Mouse (Mus musculus): ENCODE results near the gene Adat3. TPM values are rescaled to one million over a fixed set of nuclear protein-coding genes. Genes with fewer than 3 reads are reported as not detected.
"Not testable (repeated sequence)": the region's sequence is repeated elsewhere in the genome, so short reads cannot be mapped to it uniquely, and the experiment has no call there.

Gene Adat3
- polyA plus RNA-seq, 1 experiment = 31.6 TPM

DNA sequence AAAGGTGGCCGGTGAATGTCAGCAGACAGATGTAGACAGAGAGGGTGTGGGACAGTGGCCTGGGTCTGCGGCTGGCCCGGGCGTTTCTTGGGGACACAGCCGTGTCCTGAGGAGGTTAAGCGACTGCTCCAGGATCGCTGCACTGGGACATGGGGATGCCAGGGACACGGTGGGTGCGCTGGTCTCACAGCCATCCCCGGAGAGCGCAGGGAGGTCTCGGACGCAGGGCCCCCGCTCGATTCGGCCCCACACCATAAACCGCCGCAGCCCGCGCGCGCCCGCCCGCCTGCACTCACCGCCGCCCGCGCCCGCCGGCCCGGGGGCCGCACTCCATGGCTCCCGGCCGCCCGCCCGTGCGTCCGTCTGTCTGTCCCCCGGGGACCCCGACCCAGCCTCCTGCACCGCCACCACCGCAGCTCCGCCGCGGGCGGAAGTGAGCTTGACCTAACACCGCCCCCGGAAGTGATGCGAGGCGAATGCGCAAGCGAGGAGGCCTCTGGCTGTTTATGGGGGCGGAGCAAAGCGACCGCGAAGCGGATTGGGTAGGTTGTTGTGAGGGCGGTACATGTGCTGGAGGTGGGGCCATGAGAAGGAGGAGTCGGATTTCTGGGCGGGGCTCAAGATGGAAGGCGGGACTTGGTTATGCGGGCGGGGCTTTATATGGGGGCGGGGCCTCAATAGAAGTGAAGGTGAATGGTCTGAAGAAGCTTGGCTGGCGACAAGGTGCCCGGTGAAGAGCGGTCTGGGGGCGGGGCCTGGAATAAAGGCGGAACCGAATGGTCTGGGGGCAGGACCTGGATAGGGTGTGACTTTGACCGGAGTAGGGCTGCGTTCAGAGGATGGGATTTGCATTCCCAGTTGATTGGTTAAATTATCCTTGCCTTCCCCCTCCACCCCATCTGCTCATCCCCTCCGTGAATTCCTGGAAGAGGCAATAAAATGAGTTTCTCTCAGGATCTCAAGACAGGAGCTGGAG is 12.5 kb upstream of the Adat3 start, which contains the start of gene Abhd17a:
Gene Abhd17a (minus strand): TSS at position 463 of the 976 bp plus-strand sequence.
- TF ChIP-seq GATA1 (IDR thresholded peaks at IDR 0.05; ENCODE audit: low read length) = no peak

DNA sequence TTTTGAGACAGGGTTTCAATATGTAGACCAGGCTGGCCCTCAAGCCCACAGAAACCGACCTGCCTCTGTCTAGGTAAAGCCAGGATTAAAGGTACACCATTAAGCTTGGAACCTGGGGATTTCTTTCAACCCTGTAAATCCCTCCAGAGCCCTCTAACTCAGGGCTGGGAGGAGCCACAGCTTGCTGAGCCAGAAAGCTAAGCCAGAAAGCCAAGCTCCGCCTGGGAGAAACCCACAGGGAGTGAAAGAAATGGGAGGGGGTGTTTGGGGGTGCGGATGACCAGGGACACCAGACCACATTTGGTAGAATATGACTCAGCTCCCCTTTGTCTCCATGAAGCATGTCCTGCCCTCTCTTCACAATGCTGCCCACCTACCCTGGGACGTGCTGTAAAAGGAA is 6.4 kb upstream of the Adat3 start:
- no peak for TF ChIP-seq GATA1 (IDR thresholded peaks at IDR 0.05; ENCODE audit: low read length)

DNA sequence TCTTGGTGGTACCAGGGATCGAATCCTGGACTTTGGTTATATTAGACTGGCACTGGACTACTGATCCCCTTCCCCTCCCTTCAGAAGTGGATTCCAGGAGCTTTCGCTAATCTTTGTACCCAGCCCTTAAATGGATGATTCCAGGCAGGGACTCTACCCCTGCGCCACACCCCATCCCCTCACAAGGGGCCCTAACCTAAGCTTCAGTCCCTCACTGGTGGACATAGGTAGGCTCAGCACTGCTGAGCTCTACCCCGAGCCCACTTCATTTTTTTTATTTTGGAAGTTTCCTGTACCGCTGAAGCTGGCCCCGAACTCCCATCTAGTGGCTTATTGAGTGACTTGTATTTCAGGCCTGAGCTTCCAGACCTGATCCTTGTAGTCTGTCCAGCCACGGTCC is 684 bp downstream of the Adat3 start:
- no peak for TF ChIP-seq GATA1 (IDR thresholded peaks at IDR 0.05; ENCODE audit: low read length)

DNA sequence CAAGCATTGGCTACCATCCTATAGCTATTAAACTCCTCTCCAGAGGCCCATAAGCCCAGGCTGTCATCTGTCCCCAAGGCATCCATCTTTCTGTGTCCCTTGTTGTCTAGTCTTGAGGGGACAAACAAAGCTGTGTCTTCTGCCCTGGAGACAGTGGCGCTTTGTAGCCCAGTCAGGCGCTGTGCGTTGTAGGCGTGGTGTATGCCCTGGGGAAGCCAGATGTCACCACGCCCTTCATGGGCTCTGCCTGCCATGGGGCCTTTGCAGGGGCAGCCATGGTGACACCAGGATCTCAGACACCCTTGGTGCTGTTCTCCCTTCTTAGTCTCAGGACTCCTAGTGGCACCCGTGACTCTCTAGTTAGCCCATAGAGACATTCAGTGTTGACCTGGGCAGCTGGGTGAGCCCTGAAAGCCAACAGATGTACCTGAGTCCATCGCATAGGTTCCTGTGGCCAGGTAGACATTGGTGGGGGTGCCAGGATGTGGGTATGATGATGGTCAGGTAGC is 1.4 kb downstream of the Adat3 start:
- TF ChIP-seq GATA1 (IDR thresholded peaks at IDR 0.05; ENCODE audit: low read length) = no peak

DNA sequence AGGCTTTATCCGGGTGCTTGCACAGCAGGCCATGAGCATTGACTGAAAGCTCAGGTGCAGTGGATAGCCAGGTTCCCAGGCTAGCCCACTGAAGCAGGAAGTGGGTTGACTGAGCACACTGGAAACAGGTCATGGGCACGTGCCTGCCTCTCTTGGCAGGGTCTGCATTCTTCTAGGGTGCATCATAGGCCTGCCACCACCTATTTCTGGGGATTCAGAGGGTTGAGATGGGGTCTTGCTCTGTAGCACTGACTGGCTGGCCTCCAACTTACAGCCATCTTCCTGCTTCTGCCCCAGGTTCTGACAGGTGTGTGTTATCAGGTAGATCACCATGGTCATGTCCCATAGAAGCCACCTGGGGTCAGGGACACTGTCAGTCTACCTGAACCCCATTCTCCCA is 2.3 kb downstream of the Adat3 start:
- no peak for TF ChIP-seq GATA1 (IDR thresholded peaks at IDR 0.05; ENCODE audit: low read length)

DNA sequence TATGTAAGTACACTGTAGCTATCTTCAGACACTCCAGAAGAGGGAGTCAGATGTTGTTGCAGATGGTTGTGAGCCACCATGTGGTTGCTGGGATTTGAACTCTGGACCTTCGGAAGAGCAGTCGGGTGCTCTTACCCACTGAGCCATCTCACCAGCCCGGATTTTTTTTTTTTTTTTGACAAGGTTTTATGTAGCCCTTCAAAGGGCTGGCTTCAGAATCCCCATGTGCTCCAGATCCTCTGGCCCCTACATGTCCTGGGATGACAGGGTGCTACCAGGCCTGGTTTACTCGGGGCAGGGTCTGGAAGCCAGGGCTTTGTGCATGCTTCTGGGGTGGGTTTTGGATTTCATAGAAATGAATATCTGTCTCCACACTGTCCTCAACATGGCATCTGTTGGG is 3.0 kb downstream of the Adat3 start, which contains the start of gene Gm49322:
Gene Gm49322 (plus strand): TSS at position 301 of the 400 bp plus-strand sequence.
- not testable (repeated sequence) for TF ChIP-seq GATA1 (IDR thresholded peaks at IDR 0.05; ENCODE audit: low read length)

DNA sequence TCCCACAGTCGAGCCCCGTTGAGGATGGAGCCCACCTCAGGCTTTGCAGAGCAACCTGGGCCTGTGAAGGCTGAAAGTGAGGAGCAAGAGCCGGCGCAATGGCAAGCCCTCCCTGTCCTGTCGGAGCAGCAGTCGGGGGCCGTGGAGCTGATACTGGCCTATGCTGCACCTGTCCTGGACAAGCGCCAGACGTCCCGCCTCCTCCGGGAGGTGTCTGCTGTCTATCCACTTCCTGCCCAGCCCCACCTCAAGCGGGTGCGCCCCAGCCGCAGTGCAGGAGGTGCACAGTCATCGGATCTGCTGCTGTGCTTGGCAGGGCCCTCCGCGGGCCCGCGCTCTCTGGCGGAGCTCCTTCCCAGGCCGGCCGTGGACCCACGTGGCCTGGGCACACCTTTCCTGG is 3.6 kb downstream of the Adat3 start:
- TF ChIP-seq GATA1 (IDR thresholded peaks at IDR 0.05; ENCODE audit: low read length) = no peak

DNA sequence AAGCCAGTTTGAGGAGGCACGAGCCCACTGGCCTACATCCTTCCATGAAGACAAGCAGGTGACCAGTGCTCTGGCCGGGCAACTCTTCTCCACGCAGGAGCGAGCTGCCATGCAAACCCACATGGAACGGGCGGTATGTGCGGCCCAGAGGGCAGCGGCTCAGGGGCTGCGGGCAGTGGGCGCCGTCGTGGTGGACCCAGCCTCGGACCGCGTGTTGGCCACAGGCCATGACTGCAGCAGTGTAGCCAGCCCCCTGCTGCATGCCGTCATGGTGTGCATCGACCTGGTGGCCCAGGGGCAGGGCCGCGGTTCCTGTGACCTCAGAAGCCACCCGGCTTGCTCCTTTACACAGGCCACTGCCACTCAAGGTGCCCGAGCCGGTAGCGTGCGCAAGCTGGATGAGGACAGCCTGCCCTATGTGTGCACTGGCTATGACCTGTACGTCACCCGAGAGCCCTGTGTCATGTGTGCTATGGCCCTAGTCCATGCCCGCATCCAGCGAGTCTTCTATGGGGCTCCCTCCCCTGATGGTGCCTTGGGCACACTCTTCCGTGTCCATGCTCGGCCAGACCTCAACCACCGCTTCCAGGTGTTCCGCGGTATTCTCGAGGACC is 4.2 kb downstream of the Adat3 start:
- TF ChIP-seq GATA1 (IDR thresholded peaks at IDR 0.05; ENCODE audit: low read length) = no peak

DNA sequence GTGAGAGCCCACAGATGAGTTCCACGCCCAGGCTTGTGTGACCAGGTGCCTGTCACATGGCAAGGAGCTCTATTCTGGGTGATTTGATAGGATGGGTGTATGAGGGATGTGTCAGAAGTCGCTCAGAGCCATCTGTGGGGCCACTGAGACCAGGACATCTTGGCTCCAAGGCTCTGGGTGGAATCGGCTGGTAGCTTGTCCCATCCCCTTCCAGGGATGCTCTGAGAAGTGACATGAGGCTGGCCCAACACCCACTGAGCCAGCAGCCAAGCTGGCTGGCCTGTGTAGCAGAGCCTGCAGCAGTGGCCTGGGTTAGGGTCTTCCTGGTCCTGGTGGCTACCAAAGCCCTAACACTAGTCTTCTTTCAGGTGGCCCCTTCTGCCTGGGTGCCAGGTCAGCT is 5.8 kb downstream of the Adat3 start:
- no peak for TF ChIP-seq GATA1 (IDR thresholded peaks at IDR 0.05; ENCODE audit: low read length)

DNA sequence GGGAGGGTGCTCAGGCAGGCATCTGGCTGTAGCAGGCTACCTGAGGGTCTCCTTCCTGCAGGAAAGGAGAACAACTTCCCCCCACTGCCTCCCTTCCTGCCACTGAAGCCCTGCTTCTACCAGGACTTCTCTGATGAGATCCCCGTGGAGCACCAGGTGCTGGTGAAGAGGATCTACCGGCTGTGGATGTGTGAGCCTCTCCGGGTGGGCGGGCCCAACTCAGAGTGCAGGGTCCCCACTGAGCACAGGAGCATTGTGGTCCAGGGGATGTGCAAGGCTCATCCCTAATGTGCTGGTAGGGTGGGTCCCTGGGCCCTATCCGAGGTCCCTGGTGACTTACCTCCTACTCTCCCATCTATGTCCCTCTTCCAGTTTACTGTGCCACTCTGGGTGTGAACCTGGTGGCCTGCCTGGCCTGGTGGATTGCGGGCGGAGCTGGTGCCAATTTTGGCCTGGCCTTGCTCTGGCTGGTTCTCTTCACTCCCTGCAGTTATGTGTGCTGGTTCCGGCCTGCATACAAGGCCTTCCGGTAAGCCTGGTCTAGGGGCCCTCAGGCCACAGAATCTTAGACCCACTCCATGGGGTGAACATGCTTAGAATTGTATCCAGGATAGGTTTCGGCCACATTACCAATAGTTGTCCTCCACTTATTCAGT is 6.7 kb downstream of the Adat3 start:
- TF ChIP-seq GATA1 (IDR thresholded peaks at IDR 0.05; ENCODE audit: low read length) = no peak

DNA sequence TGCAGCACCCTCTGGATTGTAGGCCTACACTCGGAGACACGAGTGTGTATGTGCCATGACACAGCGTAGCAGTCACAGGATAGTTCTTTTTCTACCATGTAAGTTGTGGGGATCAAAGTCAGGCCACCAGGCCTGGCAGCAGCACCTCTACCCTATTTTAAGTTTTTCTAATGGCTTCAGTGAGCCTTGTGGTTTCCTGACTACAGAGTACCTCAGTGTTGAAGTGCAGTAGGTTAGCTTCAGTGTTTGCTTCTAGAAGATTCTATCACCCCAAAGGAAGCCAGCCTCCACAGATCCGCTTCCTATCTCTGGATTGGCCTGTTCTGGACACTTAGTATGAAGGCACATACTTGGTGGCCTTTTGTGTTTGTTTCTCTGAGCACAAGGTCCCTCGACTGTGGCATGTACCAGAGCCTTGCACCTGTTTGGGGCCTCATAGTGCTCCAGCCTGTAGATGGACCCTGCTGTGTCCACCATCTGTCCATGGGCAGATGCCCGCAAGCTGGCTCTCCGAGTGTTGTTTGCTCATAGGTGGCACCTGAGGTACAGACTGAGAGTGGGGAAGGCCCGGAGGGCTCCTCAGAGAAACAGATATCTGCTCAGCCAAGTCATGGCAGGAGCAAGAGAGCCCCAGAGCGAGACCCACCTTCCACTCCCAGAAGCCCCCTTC is 7.6 kb downstream of the Adat3 start:
- no peak for TF ChIP-seq GATA1 (IDR thresholded peaks at IDR 0.05; ENCODE audit: low read length)

DNA sequence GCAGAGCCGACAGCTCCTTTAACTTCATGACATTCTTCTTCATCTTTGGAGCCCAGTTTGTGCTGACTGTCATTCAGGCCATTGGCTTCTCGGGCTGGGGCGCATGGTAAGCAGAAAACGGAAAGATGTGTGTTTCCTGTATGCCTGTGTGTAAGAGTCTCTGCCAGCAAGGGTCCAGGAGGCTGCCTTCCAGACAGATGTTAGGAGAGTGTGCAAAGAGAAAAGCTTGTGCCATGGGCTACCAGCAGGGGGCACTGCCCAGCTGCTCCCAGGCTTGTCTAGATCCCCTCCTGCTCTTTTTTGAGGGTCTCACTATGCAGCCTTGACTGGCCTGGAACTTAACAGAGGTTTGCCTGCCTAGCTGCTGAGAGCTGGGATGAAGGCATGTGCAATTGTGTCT is 8.3 kb downstream of the Adat3 start:
- TF ChIP-seq GATA1 (IDR thresholded peaks at IDR 0.05; ENCODE audit: low read length) = no peak

DNA sequence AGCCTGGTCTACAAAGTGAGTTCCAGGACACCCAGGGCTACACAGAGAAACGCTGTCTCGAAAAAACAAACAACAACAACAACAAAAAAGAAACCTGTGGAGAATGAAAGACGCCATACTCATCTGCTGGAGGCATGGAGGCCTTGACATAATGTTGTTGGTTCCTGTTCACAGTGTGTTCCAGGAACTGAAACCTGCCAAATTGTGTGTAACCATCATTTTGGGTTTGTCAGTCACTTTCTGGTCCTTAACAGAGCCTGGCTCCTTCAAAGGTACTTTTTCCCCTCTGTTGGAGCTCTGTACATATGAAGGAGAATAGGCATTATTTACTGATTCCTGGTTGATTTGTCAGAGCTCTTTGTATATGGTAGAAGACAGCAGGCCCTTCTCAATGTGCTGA is 9.2 kb downstream of the Adat3 start:
- no peak for TF ChIP-seq GATA1 (IDR thresholded peaks at IDR 0.05; ENCODE audit: low read length)

DNA sequence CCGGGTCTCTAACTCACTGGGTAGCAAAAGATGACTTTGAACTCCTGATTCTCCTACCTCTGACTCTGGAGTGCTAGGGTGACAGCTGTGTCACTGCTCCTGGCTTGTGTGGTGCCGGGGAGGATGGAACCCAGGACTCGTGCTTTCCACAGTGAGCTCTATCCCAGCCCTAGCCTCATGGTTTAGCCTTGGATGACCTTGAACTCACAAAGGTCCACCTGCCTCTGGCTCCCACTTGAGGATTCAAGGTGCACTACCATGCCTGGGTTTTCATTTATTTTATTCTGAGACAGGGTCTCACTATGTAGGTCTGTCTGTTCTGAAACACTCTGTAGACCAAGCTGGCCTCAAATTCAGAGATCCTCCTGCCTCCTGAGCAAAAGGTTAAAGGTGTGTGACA is 11.1 kb downstream of the Adat3 start:
- TF ChIP-seq GATA1 (IDR thresholded peaks at IDR 0.05; ENCODE audit: low read length) = no peak

DNA sequence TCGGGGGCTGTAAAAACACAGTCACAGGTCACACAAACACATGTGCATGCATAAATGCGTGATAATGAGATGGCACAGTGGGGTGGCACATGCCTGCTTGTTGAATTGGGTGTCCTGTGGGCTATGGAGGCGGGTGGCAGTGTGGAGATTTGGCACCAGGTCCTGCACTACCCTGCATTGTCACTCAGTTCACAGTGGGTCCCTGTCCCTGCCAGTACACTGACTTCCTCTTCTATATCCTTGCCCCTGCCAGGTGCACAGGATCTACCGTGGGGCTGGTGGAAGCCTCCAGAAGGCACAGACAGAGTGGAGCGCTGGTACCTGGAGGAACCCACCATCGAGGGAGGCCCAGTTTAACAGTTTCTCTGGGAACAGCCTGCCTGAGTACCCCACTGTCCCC is 11.7 kb downstream of the Adat3 start:
- no peak for TF ChIP-seq GATA1 (IDR thresholded peaks at IDR 0.05; ENCODE audit: low read length)

All from G1E-ER4 (cell line).